Mouse (Mus musculus) urinary bladder, adult 18-20 months (tissue): ENCODE measurements at regions not wholly inside any gene's neighbourhood (a gene's known extent, or its start where the extent isn't known, plus 50 kb on each side); places are given as distances from the start of the nearest gene placed in this dataset.

Source experiments
- DNase-seq, 2 experiments: peaks; one replicate each; pipeline ENCODE4 v3.0.0; 2022; ENCODE audit warnings: low spot score in 2 of 2, mixed read lengths in 2 of 2

- no peak for DNase-seq
Measured at GRCm38 (mm10) chr13:119118382-119118781, 310.0 kb upstream of the Paip1 start.

- no peak for DNase-seq
Measured at GRCm38 (mm10) chr13:119140436-119140835, 288.0 kb upstream of the Paip1 start.

- DNase-seq, result no peak
Measured at GRCm38 (mm10) chr13:119143351-119143750, 285.1 kb upstream of the Paip1 start.

GRCm38 (mm10) chr13:119145713-119146112 is 282.7 kb upstream of the Paip1 start:
- no peak for DNase-seq

GRCm38 (mm10) chr13:119147701-119148100 is 280.7 kb upstream of the Paip1 start:
- no peak for DNase-seq

- no peak for DNase-seq
Measured at GRCm38 (mm10) chr13:119149141-119149540, 279.3 kb upstream of the Paip1 start.

GRCm38 (mm10) chr13:119150847-119151548 is 277.4 kb upstream of the Paip1 start:
- DNase-seq, result no peak

GRCm38 (mm10) chr13:119177753-119178152 is 250.6 kb upstream of the Paip1 start:
- no peak for DNase-seq

GRCm38 (mm10) chr13:119178212-119178611 is 250.2 kb upstream of the Paip1 start:
- no peak for DNase-seq

- no peak for DNase-seq
Measured at GRCm38 (mm10) chr13:119179157-119179920, 249.1 kb upstream of the Paip1 start.

- DNase-seq, result no peak
Measured at GRCm38 (mm10) chr13:119184322-119184877, 244.0 kb upstream of the Paip1 start.

GRCm38 (mm10) chr13:119185567-119186143 is 242.7 kb upstream of the Paip1 start:
- no peak for DNase-seq

- DNase-seq, result no peak
Measured at GRCm38 (mm10) chr13:119231556-119231955, 196.8 kb upstream of the Paip1 start.

GRCm38 (mm10) chr13:119232100-119233029 is 196.0 kb upstream of the Paip1 start:
- DNase-seq, result no peak

- DNase-seq, result no peak
Measured at GRCm38 (mm10) chr13:119233030-119233385, 195.4 kb upstream of the Paip1 start.

GRCm38 (mm10) chr13:119233869-119234268 is 194.5 kb upstream of the Paip1 start:
- DNase-seq, result no peak

- DNase-seq, result no peak
Measured at GRCm38 (mm10) chr13:119242358-119242757, 186.0 kb upstream of the Paip1 start.

GRCm38 (mm10) chr13:119247101-119247500 is 181.3 kb upstream of the Paip1 start:
- no peak for DNase-seq

- no peak for DNase-seq
Measured at GRCm38 (mm10) chr13:119252006-119252405, 176.4 kb upstream of the Paip1 start.

GRCm38 (mm10) chr13:119256350-119256749 is 172.1 kb upstream of the Paip1 start:
- DNase-seq, result no peak

- DNase-seq, result no peak
Measured at GRCm38 (mm10) chr13:119258515-119258914, 169.9 kb upstream of the Paip1 start.
